Mouse (Mus musculus) lung, embryonic 14.5 days (tissue): ENCODE data around the gene Foxn2. TPM values are rescaled to one million over a fixed set of nuclear protein-coding genes. Genes with fewer than 3 reads are reported as not detected.

Experiments used
- ATAC-seq: fragments of 200-750 bp; cut with Nextera tagmentation; 2 replicates; pipeline ENCODE4 v1.8.0; 2017; ENCODE audit warnings: mild to moderate bottlenecking, moderate TSS enrichment, moderate library complexity; ENCODE audit not compliant: insufficient read depth
- DNase-seq: peaks from one replicate; pipeline ENCODE4 v3.0.0-alpha.2; 2015
- H3K27ac ChIP-seq: fragments of 300-500 bp; sonication (generic); 2 replicates; pipeline ENCODE4 v1.5.1; 2014; ENCODE audit warnings: low read depth, mild to moderate bottlenecking, moderate library complexity
- H3K27me3 ChIP-seq: fragments of 300-500 bp; sonication (generic); 2 replicates; pipeline ENCODE4 v1.6.1; 2014; ENCODE audit warnings: low read length, control low read depth; ENCODE audit not compliant: insufficient read depth
- H3K36me3 ChIP-seq: fragments of 300-500 bp; sonication (generic); 2 replicates; pipeline ENCODE4 v1.6.1; 2014; ENCODE audit warnings: control low read depth; ENCODE audit not compliant: insufficient read depth
- H3K4me1 ChIP-seq: fragments of 300-500 bp; sonication (generic); 2 replicates; pipeline ENCODE4 v1.6.1; 2014; ENCODE audit warnings: antibody characterized with exemption, control low read depth; ENCODE audit not compliant: insufficient read depth
- H3K4me2 ChIP-seq: fragments of 300-500 bp; sonication (generic); 2 replicates; pipeline ENCODE4 v1.6.1; 2014; ENCODE audit warnings: mild to moderate bottlenecking
- H3K4me3 ChIP-seq: fragments of 300-500 bp; sonication (generic); 2 replicates; pipeline ENCODE4 v1.5.1; 2014; ENCODE audit warnings: low read depth, low read length
- H3K9ac ChIP-seq: fragments of 300-500 bp; sonication (generic); 2 replicates; pipeline ENCODE4 v1.6.1; 2014
- H3K9me3 ChIP-seq: fragments of 300-500 bp; sonication (generic); 2 replicates; pipeline ENCODE4 v1.6.1; 2016; ENCODE audit warnings: low read depth, low read length, control low read depth
- CTCF ChIP-seq: IDR thresholded peaks from 2 replicates; pipeline ENCODE4 v1.5.1; 2016; ENCODE audit warnings: antibody characterized with exemption, low read depth
- WGBS: fragments of 180-500 bp; shearing (Covaris S2); extraction: QIAGEN DNeasy Blood & Tissue Kit; methylation state at CpG from one replicate; pipeline ENCODE4 v1.1.7; 2014; 5-methylcytosine and 5-hydroxymethylcytosine counted together
- polyA plus RNA-seq: library from polyadenylated mRNA; unstranded; fragments of >200 nt; fragmentation: Nextera tagmentation; extraction: Ambion mirVana; gene quantifications from 2 replicates; pipeline ENCODE4 v1.2.1, GENCODE M21; 2014

Gene Foxn2
- polyA plus RNA-seq: 15.1 and 15.3 TPM in 2 replicates

GRCm38 (mm10) chr17:88440285-88441000, at the start of gene Foxn2:
TSS of gene Foxn2 (plus strand) at chr17:88440711.
- H3K9ac ChIP-seq: peak within 1 kb of the TSS; percentile 89
- under 1% methylated on average over 80 of the region's 93 CpGs for WGBS
- H3K27me3 ChIP-seq: no peaks in the 10 kb centered on the region
- no peak for TF ChIP-seq CTCF
- ATAC-seq (peak; percentile 92), DNase-seq (peak; percentile 95)
- no peaks in the 10 kb centered on the region for H3K36me3 ChIP-seq
- H3K4me2 ChIP-seq: peak within 1 kb of the TSS; percentile 64
- peak within 1 kb of the TSS; percentile 97 for H3K4me3 ChIP-seq
- peak within 1 kb of the TSS; percentile 93 for H3K27ac ChIP-seq
- H3K4me1 ChIP-seq: no peaks in the 10 kb centered on the region
- H3K9me3 ChIP-seq: no peaks in the 10 kb centered on the region; the same call in 1 of the 2 replicates

GRCm38 (mm10) chr17:88397501-88397900, 43.0 kb upstream of the Foxn2 start:
- Histone ChIP-seq H3K27ac (no peak overlapping the region), H3K36me3 (no peaks in the 10 kb centered on the region), H3K9ac (no peak overlapping the region), H3K27me3 (no peaks in the 10 kb centered on the region), H3K4me3 (no peak overlapping the region), H3K9me3 (no peaks in the 10 kb centered on the region), H3K4me1 (no peaks in the 10 kb centered on the region), H3K4me2 (no peak overlapping the region)
- ATAC-seq (no peak), DNase-seq (no peak)
- TF ChIP-seq CTCF: no peak
- 82% methylated on average over 6 of the region's 6 CpGs for WGBS

DNA sequence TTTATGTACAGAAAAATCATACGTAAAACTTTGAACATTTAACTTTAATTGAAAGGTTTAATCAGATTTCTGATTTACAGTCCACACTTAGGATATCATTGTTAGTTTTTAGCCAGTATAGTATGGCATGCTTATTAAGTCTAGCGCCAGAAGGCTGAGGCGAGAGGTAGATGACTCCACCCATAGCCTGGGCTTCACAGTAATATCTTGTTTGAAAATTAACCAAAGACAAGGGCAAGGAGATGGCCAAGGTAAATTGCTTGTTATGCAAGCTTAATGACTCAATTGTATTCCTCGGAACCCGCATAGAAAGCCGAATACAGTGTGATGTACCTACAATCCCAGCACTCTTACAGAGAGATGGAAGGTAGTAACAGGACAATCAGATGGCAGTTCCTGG, 42.4 kb upstream of the Foxn2 start:
- no peaks in the 10 kb centered on the region for H3K4me1 ChIP-seq
- H3K27me3 ChIP-seq: 0 out of 2 replicates have a peak, but pooled peaks cover 2% of the 10 kb centered on the region
- no peak overlapping the region for H3K9ac ChIP-seq
- no peak overlapping the region for H3K4me2 ChIP-seq
- WGBS: 90% methylated on average over 6 of the region's 6 CpGs
- TF ChIP-seq CTCF: no peak
- DNase-seq (no peak), ATAC-seq (no peak)
- no peak overlapping the region for H3K27ac ChIP-seq
- no peaks in the 10 kb centered on the region for H3K36me3 ChIP-seq
- no peaks in the 10 kb centered on the region for H3K9me3 ChIP-seq
- H3K4me3 ChIP-seq: no peak overlapping the region

GRCm38 (mm10) chr17:88398854-88399253, 41.7 kb upstream of the Foxn2 start:
- DNase-seq (no peak), ATAC-seq (no peak)
- Histone ChIP-seq H3K4me3 (no peak overlapping the region), H3K4me1 (no peaks in the 10 kb centered on the region), H3K4me2 (no peak overlapping the region), H3K9me3 (no peaks in the 10 kb centered on the region), H3K27ac (no peak overlapping the region), H3K36me3 (no peaks in the 10 kb centered on the region), H3K27me3 (peaks cover 8% of the 10 kb centered on the region; the same call in 1 of the 2 replicates), H3K9ac (no peak overlapping the region)
- no peak for TF ChIP-seq CTCF
- WGBS: 69% methylated on average over 4 of the region's 4 CpGs

DNA sequence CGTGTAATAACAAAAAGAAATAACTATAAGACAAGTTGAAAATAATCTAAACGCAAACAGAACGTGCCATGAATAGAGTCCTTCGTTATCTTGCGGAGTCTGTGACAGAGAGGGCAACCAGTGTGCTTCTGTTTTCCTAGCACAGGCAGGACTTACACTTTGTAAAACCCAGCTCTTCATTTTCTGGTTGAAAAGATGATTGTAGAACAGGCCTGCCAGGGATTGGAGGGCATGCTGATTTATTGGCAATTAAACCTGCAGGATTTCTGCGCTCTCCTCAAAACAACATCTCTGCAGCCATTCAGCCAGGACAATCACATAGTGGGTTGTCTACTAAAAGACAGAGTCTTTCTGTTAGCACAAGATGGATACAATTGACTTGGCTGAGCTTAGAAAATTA, 40.4 kb upstream of the Foxn2 start:
- no peak for DNase-seq
- Histone ChIP-seq H3K9ac (no peak overlapping the region), H3K27ac (no peak overlapping the region), H3K4me3 (no peak overlapping the region), H3K27me3 (peaks cover 16% of the 10 kb centered on the region; the same call in 1 of the 2 replicates), H3K9me3 (no peaks in the 10 kb centered on the region), H3K4me1 (no peaks in the 10 kb centered on the region), H3K4me2 (no peak overlapping the region), H3K36me3 (no peaks in the 10 kb centered on the region)
- ATAC-seq: no peak
- WGBS: 61% methylated on average over 6 of the region's 6 CpGs
- no peak for TF ChIP-seq CTCF

DNA sequence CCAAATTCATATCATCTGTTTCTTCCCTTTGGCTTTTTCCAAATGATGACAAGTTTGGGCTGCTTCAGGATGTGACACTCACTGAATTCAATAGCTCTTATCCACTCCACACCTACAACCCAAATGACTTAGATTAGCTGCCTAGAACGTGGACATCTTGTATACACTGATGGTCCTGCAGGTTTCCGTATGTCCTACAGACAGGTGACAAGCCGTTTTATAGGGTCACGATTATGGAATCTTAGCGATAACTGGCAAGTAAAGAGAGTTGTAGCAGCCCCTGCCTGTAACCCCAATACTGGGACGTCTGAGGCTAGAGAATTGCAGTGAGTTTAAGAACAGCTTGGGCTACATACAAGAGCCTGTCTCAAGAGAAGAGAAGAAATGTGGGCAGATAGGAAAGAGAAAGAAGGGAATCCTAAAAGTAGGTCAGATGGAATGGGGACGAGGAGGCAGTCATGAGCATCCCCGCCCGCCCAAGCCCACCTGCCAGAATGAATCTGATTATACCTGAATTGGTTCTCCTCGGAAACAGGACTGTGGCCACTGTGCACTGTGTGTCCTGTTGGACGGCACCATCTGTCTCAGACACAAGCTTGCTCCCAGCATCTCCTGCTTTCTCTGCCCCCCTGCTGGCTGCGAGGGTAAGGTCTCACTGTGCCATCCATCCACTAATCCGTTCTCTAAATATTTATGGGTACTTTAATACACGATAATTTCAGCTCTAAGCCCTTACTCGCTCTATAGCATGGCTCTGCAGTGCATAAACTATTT, 39.6 kb upstream of the Foxn2 start:
- TF ChIP-seq CTCF: 0 out of 2 replicates have a peak, but pooled peaks have one; percentile 14
- WGBS: 51% methylated on average over 15 of the region's 15 CpGs
- ATAC-seq (no peak), DNase-seq (no peak)
- no peaks in the 10 kb centered on the region for H3K9me3 ChIP-seq
- H3K4me3 ChIP-seq: no peak overlapping the region
- no peak overlapping the region for H3K27ac ChIP-seq
- no peak overlapping the region for H3K4me2 ChIP-seq
- no peaks in the 10 kb centered on the region for H3K36me3 ChIP-seq
- peaks cover 16% of the 10 kb centered on the region; the same call in 1 of the 2 replicates for H3K27me3 ChIP-seq
- H3K9ac ChIP-seq: no peak overlapping the region
- no peaks in the 10 kb centered on the region for H3K4me1 ChIP-seq

DNA sequence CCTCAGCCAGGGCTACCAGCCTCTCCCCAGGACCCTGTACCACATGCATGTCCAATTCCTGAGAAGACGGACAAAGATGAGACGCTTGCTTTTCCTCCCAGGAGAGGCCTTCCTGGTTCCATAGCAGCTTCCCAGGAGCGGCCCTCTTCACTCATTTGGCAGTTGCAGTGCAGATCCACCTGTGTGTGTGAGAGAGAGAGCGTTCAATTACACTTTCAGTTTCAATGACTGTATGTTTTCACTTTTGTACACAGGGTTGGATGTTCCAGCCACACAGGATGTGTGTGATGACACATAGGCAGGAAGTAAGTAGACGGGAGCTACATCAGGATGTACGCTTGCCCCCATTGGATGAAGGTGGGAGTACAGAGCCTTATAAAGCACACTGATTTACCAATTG, 37.2 kb upstream of the Foxn2 start:
- WGBS: 69% methylated on average over 6 of the region's 6 CpGs
- no peak for ATAC-seq
- H3K27me3 ChIP-seq: peaks cover 16% of the 10 kb centered on the region; the same call in 1 of the 2 replicates
- no peaks in the 10 kb centered on the region for H3K9me3 ChIP-seq
- TF ChIP-seq CTCF: no peak
- H3K9ac ChIP-seq: no peak overlapping the region
- no peak overlapping the region for H3K4me2 ChIP-seq
- no peak overlapping the region for H3K4me3 ChIP-seq
- H3K4me1 ChIP-seq: no peaks in the 10 kb centered on the region
- no peaks in the 10 kb centered on the region for H3K36me3 ChIP-seq
- peak; percentile 8 for DNase-seq
- no peak overlapping the region for H3K27ac ChIP-seq
